Mouse (Mus musculus) stomach, postnatal 0 days (tissue): ENCODE results near the gene Tmem120b. TPM values are rescaled to one million over a fixed set of nuclear protein-coding genes. Genes with fewer than 3 reads are reported as not detected.

Source experiments
- ATAC-seq: fragments of 200-750 bp; cut with Nextera tagmentation; 2 replicates; pipeline ENCODE4 v1.8.0; 2017; ENCODE audit not compliant: low FRiP score, low TSS enrichment
- DNase-seq: peaks from one replicate; pipeline ENCODE4 v3.0.0-alpha.2; 2016; ENCODE audit warnings: low spot score
- H3K27ac ChIP-seq: fragments of 300-500 bp; sonication (generic); replicated peaks from 2 replicates; pipeline ENCODE4 v1.5.1; 2014; ENCODE audit warnings: mild to moderate bottlenecking, control low read depth
- H3K27me3 ChIP-seq: fragments of 300-500 bp; sonication (generic); 2 replicates; pipeline ENCODE4 v1.6.1; 2014; ENCODE audit warnings: low read length; ENCODE audit not compliant: control insufficient read depth, insufficient read depth
- H3K36me3 ChIP-seq: fragments of 300-500 bp; sonication (generic); 2 replicates; pipeline ENCODE4 v1.6.1; 2014; ENCODE audit warnings: low read length, mixed read lengths; ENCODE audit not compliant: control insufficient read depth, insufficient read depth
- H3K4me1 ChIP-seq: fragments of 300-500 bp; sonication (generic); replicated peaks from 2 replicates; pipeline ENCODE4 v1.6.1; 2014; ENCODE audit warnings: antibody characterized with exemption; ENCODE audit not compliant: control insufficient read depth, insufficient read depth
- H3K4me2 ChIP-seq: fragments of 300-500 bp; sonication (generic); replicated peaks from 2 replicates; pipeline ENCODE4 v1.6.1; 2014; ENCODE audit warnings: low read depth, mild to moderate bottlenecking, control low read depth, moderate library complexity
- H3K4me3 ChIP-seq: fragments of 300-500 bp; sonication (generic); 2 replicates; pipeline ENCODE4 v1.5.1; 2014; ENCODE audit warnings: low read depth, low read length, control low read depth
- H3K9ac ChIP-seq: fragments of 300-500 bp; sonication (generic); 2 replicates; pipeline ENCODE4 v1.6.1; 2014; ENCODE audit warnings: mild to moderate bottlenecking, low read length, control low read depth, mixed read lengths
- H3K9me3 ChIP-seq: fragments of 300-500 bp; sonication (generic); 2 replicates; pipeline ENCODE4 v1.6.1; 2016; ENCODE audit warnings: low read length; ENCODE audit not compliant: control insufficient read depth
- CTCF ChIP-seq: IDR thresholded peaks from 2 replicates; pipeline ENCODE4 v1.5.1; 2016; ENCODE audit warnings: antibody characterized with exemption, low read depth, mild to moderate bottlenecking, moderate library complexity
- EP300 ChIP-seq: optimal IDR thresholded peaks from 2 replicates; pipeline ENCODE3; 2016; ENCODE audit warnings: antibody characterized with exemption
- WGBS: fragments of 180-500 bp; shearing (Covaris S2); extraction: QIAGEN DNeasy Blood & Tissue Kit; methylation state at CpG from one replicate; pipeline ENCODE4 v1.1.7; 2014; 5-methylcytosine and 5-hydroxymethylcytosine counted together
- polyA plus RNA-seq: library from polyadenylated mRNA; unstranded; fragments of >200 nt; fragmentation: Nextera tagmentation; extraction: Ambion mirVana; gene quantifications from 2 replicates; pipeline ENCODE4 v1.2.1, GENCODE M21; 2015

Gene Tmem120b
- polyA plus RNA-seq, 1 experiment from 2014 or later = 9.1 TPM

GRCm38 (mm10) chr5:123137910-123138229, 69.7 kb downstream of the Tmem120b start:
- Histone ChIP-seq H3K4me3 (peak overlapping the region; percentile 92), H3K9ac (peak overlapping the region; percentile 99), H3K36me3 (no peaks in the 10 kb centered on the region), H3K9me3 (no peaks in the 10 kb centered on the region), H3K4me2 (peak overlapping the region; percentile 100), H3K27me3 (no peaks in the 10 kb centered on the region), H3K4me1 (peaks cover 21% of the 10 kb centered on the region), H3K27ac (peak overlapping the region; percentile 100)
- WGBS = 1% methylated on average over 5 of the region's 6 CpGs
- TF ChIP-seq EP300 (peak; percentile 53), CTCF (no peak)
- DNase-seq (no peak), ATAC-seq (no peak)

- peak overlapping the region; percentile 99 for H3K9ac ChIP-seq
- peaks cover 21% of the 10 kb centered on the region for H3K4me1 ChIP-seq
- no peaks in the 10 kb centered on the region for H3K9me3 ChIP-seq
- H3K36me3 ChIP-seq = no peaks in the 10 kb centered on the region
- peak overlapping the region; percentile 100 for H3K4me2 ChIP-seq
- H3K27ac ChIP-seq = peak overlapping the region; percentile 100
- peak; percentile 1 for TF ChIP-seq EP300
- peak; percentile 42 for TF ChIP-seq CTCF
- ATAC-seq (peak; percentile 33), DNase-seq (peak; percentile 84)
- WGBS = 1% methylated on average over 32 of the region's 40 CpGs
- no peaks in the 10 kb centered on the region for H3K27me3 ChIP-seq
- peak overlapping the region; percentile 92 for H3K4me3 ChIP-seq
These were observed 70.2 kb downstream of the Tmem120b start for GRCm38 (mm10) chr5:123138230-123138911.

- Histone ChIP-seq H3K27ac (peak overlapping the region; percentile 100), H3K9me3 (no peaks in the 10 kb centered on the region), H3K4me2 (peak overlapping the region; percentile 100), H3K4me1 (peaks cover 21% of the 10 kb centered on the region), H3K27me3 (no peaks in the 10 kb centered on the region), H3K9ac (peak overlapping the region; percentile 99), H3K4me3 (peak overlapping the region; percentile 92), H3K36me3 (no peaks in the 10 kb centered on the region)
- 0 out of 2 replicates have a peak, but pooled peaks have one; percentile 9 for TF ChIP-seq CTCF
- TF ChIP-seq EP300 = peak; percentile 68
- WGBS = 1% methylated on average over 39 of the region's 39 CpGs
- ATAC-seq (peak; percentile 7; the same call in 1 of the 2 replicates), DNase-seq (peak; percentile 89)
These were observed 70.9 kb downstream of the Tmem120b start for GRCm38 (mm10) chr5:123138953-123139721.

GRCm38 (mm10) chr5:123139722-123140627, 71.8 kb downstream of the Tmem120b start:
- Histone ChIP-seq H3K27ac (peak overlapping the region; percentile 100), H3K9ac (peak overlapping the region; percentile 99), H3K36me3 (no peaks in the 10 kb centered on the region), H3K9me3 (no peaks in the 10 kb centered on the region), H3K4me1 (peaks cover 16% of the 10 kb centered on the region), H3K4me2 (peak overlapping the region; percentile 100), H3K4me3 (peak overlapping the region; percentile 92), H3K27me3 (no peaks in the 10 kb centered on the region)
- 1% methylated on average over 28 of the region's 28 CpGs for WGBS
- TF ChIP-seq CTCF (no peak), EP300 (no peak)
- ATAC-seq (no peak), DNase-seq (no peak)

GRCm38 (mm10) chr5:123140694-123141554, 72.7 kb downstream of the Tmem120b start:
- no peaks in the 10 kb centered on the region for H3K9me3 ChIP-seq
- WGBS = under 1% methylated on average over 31 of the region's 31 CpGs

More at GRCm38 (mm10) chr5:123140694-123141554, 72.7 kb downstream of the Tmem120b start:
- DNase-seq = peak; percentile 90
- Histone ChIP-seq H3K27me3 (no peaks in the 10 kb centered on the region), H3K9ac (peak overlapping the region; percentile 98), H3K36me3 (no peaks in the 10 kb centered on the region), H3K4me3 (peak overlapping the region; percentile 92), H3K4me2 (peak overlapping the region; percentile 100), H3K27ac (peak overlapping the region; percentile 100), H3K4me1 (peaks cover 9% of the 10 kb centered on the region)
- TF ChIP-seq EP300 (peak; percentile 85), CTCF (0 out of 2 replicates have a peak, but pooled peaks have one; percentile 17)
- ATAC-seq = peak; percentile 36
